Mouse (Mus musculus) spleen, adult 2 months (tissue): ENCODE measurements at regions not wholly inside any gene's neighbourhood (a gene's known extent, or its start where the extent isn't known, plus 50 kb on each side); places are given as distances from the start of the nearest gene placed in this dataset.

Experiments
- CTCF ChIP-seq: fragments of 200-500 bp; IDR thresholded peaks from 2 replicates; pipeline ENCODE4 v1.5.1; 2011; ENCODE audit warnings: mild to moderate bottlenecking, inconsistent platforms; ENCODE audit not compliant: insufficient read depth, insufficient read length, insufficient replicate concordance; ENCODE audit errors: extremely low read depth
- POLR2A ChIP-seq: fragments of 200-500 bp; IDR thresholded peaks from 2 replicates; pipeline ENCODE4 v1.6.1; 2011; ENCODE audit warnings: low read depth, low read length, inconsistent platforms

- TF ChIP-seq CTCF, result no peak
- TF ChIP-seq POLR2A, result no peak
Measured at GRCm38 (mm10) chr3:103483316-103483715, 91.7 kb upstream of the Syt6 start.
